Mouse (Mus musculus): Measurements from ENCODE around the gene Grin2b. TPM values are rescaled to one million over a fixed set of nuclear protein-coding genes. Genes with fewer than 3 reads are reported as not detected.
A peak's percentile ranks its signal among the peaks of the same experiment; 100 is the strongest.

Grin2b gene
- polyA plus RNA-seq, 1 experiment from 2014 or later = 87.8 TPM

DNA sequence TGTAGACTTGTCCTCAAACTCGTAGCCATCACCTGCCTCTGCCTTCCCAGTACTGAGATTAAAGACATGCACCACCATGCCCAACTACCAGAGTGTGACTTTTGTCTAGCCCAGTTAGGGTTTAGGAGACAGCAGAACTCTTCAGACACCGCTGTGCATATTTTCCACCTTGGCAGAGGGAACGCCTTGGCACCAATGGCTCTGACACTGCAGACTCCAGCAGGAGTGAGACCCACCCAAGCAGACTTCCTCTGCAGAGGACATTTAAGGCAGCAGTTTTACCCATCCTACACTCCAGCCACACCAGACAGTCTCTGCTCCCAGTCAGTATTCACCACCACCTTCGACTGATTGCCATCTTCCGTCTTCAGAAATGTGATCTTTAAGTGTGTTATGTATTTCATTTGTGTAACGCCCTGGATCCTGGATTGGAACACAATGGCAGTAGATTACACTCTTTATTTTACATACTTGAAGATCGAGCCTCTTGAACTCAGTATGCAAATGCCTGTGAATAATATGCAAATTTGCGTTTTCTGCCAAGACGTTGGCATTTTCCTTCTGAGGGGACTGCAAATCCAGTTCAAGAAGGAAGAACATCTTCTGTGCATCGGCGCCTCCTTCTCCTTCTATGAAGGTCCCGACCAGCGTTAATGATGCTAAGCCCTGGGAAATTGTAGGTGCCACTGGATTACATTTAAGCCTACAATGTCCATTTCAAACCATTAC is 100.8 kb downstream of the Grin2b start:
- no peaks in the 10 kb centered on the region for H3K9me3 ChIP-seq (ENCODE audit: control insufficient read depth, low read length)
- H3K4me2 ChIP-seq (ENCODE audit: low read depth, low read length) = no peak overlapping the region
- no peaks in the 10 kb centered on the region for H3K4me1 ChIP-seq (ENCODE audit: control insufficient read depth, insufficient read depth, low read length)
- H3K27ac ChIP-seq (ENCODE audit: low read depth, low read length) = no peak overlapping the region
- H3K4me3 ChIP-seq (ENCODE audit: low read depth, low read length) = no peak overlapping the region
- H3K36me3 ChIP-seq (ENCODE audit: control insufficient read depth, insufficient read depth, low read length) = no peaks in the 10 kb centered on the region
- 85% methylated on average over 13 of the region's 13 CpGs for WGBS
- ATAC-seq (ENCODE audit: low read depth) = no peak
- no peaks in the 10 kb centered on the region for H3K27me3 ChIP-seq (ENCODE audit: control insufficient read depth, insufficient read depth, low read length)
- H3K9ac ChIP-seq (replicated peaks; ENCODE audit: low read depth, low read length) = no peak overlapping the region

DNA sequence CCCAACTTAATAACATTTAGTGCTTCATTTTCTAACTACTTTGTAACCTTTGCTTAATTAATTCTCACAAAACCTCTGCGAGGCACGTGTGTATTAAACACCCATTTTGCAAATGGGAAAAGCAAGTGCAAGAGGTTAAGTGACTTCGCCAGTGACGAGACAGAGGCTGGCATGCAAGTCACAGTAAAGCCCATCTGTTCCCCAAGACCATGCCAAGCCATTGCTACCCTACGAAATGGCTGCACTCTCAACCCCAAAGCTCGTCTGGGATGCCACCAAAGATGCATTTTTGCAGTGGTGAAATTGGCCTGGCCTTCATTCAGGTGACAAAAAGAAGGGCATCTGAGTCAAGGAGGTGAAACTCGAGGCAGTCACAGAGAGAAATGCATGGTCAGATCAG is 103.2 kb downstream of the Grin2b start:
- no peaks in the 10 kb centered on the region for H3K27me3 ChIP-seq (ENCODE audit: control insufficient read depth, insufficient read depth, low read length)
- WGBS = 78% methylated on average over 7 of the region's 7 CpGs
- H3K4me1 ChIP-seq (ENCODE audit: control insufficient read depth, insufficient read depth, low read length) = no peaks in the 10 kb centered on the region
- no peak overlapping the region for H3K27ac ChIP-seq (ENCODE audit: low read depth, low read length)
- H3K4me2 ChIP-seq (ENCODE audit: low read depth, low read length) = no peak overlapping the region
- H3K9me3 ChIP-seq (ENCODE audit: control insufficient read depth, low read length) = no peaks in the 10 kb centered on the region
- H3K9ac ChIP-seq (replicated peaks; ENCODE audit: low read depth, low read length) = no peak overlapping the region
- no peak for ATAC-seq (ENCODE audit: low read depth)
- H3K4me3 ChIP-seq (ENCODE audit: low read depth, low read length) = no peak overlapping the region
- no peaks in the 10 kb centered on the region for H3K36me3 ChIP-seq (ENCODE audit: control insufficient read depth, insufficient read depth, low read length)

DNA sequence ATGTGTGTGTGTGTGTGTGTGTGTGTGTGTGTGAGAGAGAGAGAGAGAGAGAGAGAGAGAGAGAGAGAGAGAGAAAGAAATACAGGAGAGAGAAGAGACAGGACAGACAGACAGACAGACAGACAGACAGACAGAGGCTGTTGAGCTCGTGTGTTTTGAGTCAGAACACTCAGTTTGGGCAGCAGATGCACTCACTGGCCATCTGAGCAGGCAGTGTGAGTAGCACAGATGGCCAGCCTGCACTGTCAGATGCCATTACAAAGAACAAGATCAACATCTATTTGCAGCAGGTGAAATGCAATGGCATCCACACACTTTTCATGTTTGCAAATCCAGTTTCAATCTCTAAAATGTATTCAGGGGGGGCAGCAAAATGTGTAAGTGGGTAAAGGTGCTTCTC is 120.0 kb downstream of the Grin2b start:
- H3K27ac ChIP-seq (ENCODE audit: low read depth, low read length) = no peak overlapping the region
- no peak for ATAC-seq (ENCODE audit: low read depth)
- no peak overlapping the region for H3K4me3 ChIP-seq (ENCODE audit: low read depth, low read length)
- H3K4me2 ChIP-seq (ENCODE audit: low read depth, low read length) = no peak overlapping the region
- H3K27me3 ChIP-seq (ENCODE audit: control insufficient read depth, insufficient read depth, low read length) = no peaks in the 10 kb centered on the region
- WGBS = 61% methylated on average over 1 of the region's 1 CpGs
- no peaks in the 10 kb centered on the region for H3K9me3 ChIP-seq (ENCODE audit: control insufficient read depth, low read length)
- H3K4me1 ChIP-seq (ENCODE audit: control insufficient read depth, insufficient read depth, low read length) = no peaks in the 10 kb centered on the region
- H3K36me3 ChIP-seq (ENCODE audit: control insufficient read depth, insufficient read depth, low read length) = no peaks in the 10 kb centered on the region
- H3K9ac ChIP-seq (replicated peaks; ENCODE audit: low read depth, low read length) = no peak overlapping the region

DNA sequence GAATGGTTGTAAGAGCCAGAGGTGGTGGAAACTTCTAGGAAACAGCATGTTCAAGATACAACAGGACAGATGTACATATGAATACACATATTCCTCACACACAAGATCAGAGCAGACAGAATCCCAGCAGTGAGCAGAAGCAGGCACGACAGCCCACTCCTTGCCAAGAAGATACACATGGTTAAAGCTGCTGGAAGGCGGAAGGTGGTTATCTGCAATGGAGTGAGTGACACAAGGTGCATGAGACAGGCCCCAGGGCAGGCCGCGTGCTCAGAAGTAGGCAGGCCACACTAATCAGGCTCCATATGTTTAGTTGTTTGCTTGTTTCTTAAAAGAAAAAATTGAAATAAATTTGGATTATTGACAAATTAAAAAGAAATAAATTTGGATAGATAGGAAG is 123.0 kb downstream of the Grin2b start:
- WGBS = 75% methylated on average over 4 of the region's 4 CpGs
- H3K4me3 ChIP-seq (ENCODE audit: low read depth, low read length) = no peak overlapping the region
- no peaks in the 10 kb centered on the region for H3K9me3 ChIP-seq (ENCODE audit: control insufficient read depth, low read length)
- H3K4me2 ChIP-seq (ENCODE audit: low read depth, low read length) = no peak overlapping the region
- no peaks in the 10 kb centered on the region for H3K36me3 ChIP-seq (ENCODE audit: control insufficient read depth, insufficient read depth, low read length)
- no peaks in the 10 kb centered on the region for H3K27me3 ChIP-seq (ENCODE audit: control insufficient read depth, insufficient read depth, low read length)
- no peaks in the 10 kb centered on the region for H3K4me1 ChIP-seq (ENCODE audit: control insufficient read depth, insufficient read depth, low read length)
- H3K9ac ChIP-seq (replicated peaks; ENCODE audit: low read depth, low read length) = no peak overlapping the region
- H3K27ac ChIP-seq (ENCODE audit: low read depth, low read length) = no peak overlapping the region
- no peak for ATAC-seq (ENCODE audit: low read depth)

DNA sequence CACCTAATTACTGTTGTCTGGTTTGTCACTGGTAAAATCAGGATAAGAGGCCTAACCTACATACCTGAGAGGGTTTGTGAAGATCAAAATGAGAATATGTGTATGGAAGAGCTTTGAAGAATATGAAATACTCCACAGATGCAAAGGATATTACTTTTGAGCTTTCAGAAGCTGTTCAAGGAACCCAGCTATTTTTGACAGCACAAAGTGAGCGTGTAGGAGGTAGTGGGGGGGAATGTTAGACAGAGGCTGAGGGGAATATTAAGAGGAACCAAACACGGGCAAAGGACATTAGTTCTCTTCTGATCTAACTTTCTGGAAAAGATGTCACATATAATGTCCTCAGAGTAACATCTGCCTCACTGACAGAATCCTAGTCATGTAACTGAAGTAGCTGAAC is 125.2 kb downstream of the Grin2b start:
- Histone ChIP-seq H3K27ac (ENCODE audit: low read depth, low read length) (no peak overlapping the region), H3K9ac (replicated peaks; ENCODE audit: low read depth, low read length) (no peak overlapping the region), H3K4me3 (ENCODE audit: low read depth, low read length) (no peak overlapping the region), H3K4me1 (ENCODE audit: control insufficient read depth, insufficient read depth, low read length) (no peaks in the 10 kb centered on the region), H3K27me3 (ENCODE audit: control insufficient read depth, insufficient read depth, low read length) (no peaks in the 10 kb centered on the region), H3K4me2 (ENCODE audit: low read depth, low read length) (no peak overlapping the region), H3K36me3 (ENCODE audit: control insufficient read depth, insufficient read depth, low read length) (no peaks in the 10 kb centered on the region), H3K9me3 (ENCODE audit: control insufficient read depth, low read length) (no peaks in the 10 kb centered on the region)
- ATAC-seq (ENCODE audit: low read depth) = no peak
- 87% methylated on average over 2 of the region's 2 CpGs for WGBS

DNA sequence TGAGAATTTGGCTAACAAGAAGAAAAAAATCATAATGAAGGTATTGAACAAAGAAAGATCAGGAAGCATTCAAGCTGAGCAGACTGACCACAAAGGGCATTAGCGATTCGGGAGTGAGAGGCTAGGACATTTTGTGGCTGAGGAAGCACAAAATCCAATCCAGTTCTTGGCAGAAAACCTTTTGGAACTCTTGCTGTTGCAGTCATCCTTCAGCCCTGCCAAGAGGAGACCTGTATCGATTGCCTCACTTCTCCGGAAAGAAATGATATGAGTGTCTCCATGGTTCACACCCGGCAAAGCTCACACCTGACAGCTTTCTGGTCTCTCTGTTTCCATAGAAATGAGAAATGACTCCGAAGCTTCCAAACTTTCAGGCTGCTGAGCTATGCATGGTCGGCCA is 127.2 kb downstream of the Grin2b start:
- Histone ChIP-seq H3K9ac (replicated peaks; ENCODE audit: low read depth, low read length) (no peak overlapping the region), H3K4me1 (ENCODE audit: control insufficient read depth, insufficient read depth, low read length) (no peaks in the 10 kb centered on the region), H3K36me3 (ENCODE audit: control insufficient read depth, insufficient read depth, low read length) (no peaks in the 10 kb centered on the region), H3K27me3 (ENCODE audit: control insufficient read depth, insufficient read depth, low read length) (no peaks in the 10 kb centered on the region), H3K4me3 (ENCODE audit: low read depth, low read length) (no peak overlapping the region), H3K27ac (ENCODE audit: low read depth, low read length) (no peak overlapping the region), H3K4me2 (ENCODE audit: low read depth, low read length) (no peak overlapping the region), H3K9me3 (ENCODE audit: control insufficient read depth, low read length) (no peaks in the 10 kb centered on the region)
- ATAC-seq (ENCODE audit: low read depth) = no peak
- WGBS = 84% methylated on average over 7 of the region's 7 CpGs

DNA sequence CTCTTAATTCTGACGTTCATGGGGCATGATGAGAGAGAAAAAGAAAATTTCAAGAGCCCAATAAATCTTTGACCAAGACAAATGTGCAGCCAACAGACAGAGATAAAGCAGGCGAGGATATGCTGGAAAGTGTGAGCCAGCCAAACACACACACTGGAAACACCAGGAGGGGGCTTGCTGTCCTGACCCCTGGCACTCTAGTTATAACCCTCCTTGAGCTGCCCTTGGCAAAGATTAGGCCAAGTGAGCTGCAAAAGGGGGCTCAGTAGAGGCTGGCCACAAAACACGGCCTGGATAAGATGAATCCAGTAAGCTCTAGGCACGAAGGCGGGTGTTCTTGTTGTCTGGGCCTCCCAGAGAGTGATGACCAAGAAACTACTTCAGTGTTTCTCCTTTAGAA is 128.8 kb downstream of the Grin2b start:
- Histone ChIP-seq H3K4me3 (ENCODE audit: low read depth, low read length) (no peak overlapping the region), H3K36me3 (ENCODE audit: control insufficient read depth, insufficient read depth, low read length) (no peaks in the 10 kb centered on the region), H3K4me1 (ENCODE audit: control insufficient read depth, insufficient read depth, low read length) (no peaks in the 10 kb centered on the region), H3K9ac (replicated peaks; ENCODE audit: low read depth, low read length) (no peak overlapping the region), H3K27me3 (ENCODE audit: control insufficient read depth, insufficient read depth, low read length) (no peaks in the 10 kb centered on the region), H3K9me3 (ENCODE audit: control insufficient read depth, low read length) (no peaks in the 10 kb centered on the region), H3K4me2 (ENCODE audit: low read depth, low read length) (no peak overlapping the region), H3K27ac (ENCODE audit: low read depth, low read length) (no peak overlapping the region)
- 73% methylated on average over 5 of the region's 5 CpGs for WGBS
- ATAC-seq (ENCODE audit: low read depth) = no peak

DNA sequence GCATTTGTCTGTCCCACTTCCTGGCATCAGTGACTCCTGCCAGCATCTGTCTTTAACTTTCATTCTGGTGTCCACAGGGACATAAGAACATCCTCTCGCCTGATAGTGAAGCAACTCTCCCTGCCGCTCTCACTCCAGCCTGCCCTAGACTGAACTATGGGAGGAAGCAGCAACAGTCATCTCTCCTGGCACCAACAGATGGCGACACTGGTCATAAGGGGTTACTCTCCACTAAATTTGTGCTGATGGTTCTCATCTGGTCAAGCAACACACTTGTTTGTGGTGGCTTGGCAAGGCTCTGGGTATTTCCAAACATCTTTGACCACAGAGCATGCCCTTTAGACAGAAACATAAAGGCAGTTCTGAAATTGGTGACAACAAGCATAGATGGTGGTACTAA is 130.9 kb downstream of the Grin2b start:
- 79% methylated on average over 3 of the region's 3 CpGs for WGBS
- Histone ChIP-seq H3K27ac (ENCODE audit: low read depth, low read length) (no peak overlapping the region), H3K4me2 (ENCODE audit: low read depth, low read length) (no peak overlapping the region), H3K9ac (replicated peaks; ENCODE audit: low read depth, low read length) (no peak overlapping the region), H3K4me1 (ENCODE audit: control insufficient read depth, insufficient read depth, low read length) (no peaks in the 10 kb centered on the region), H3K9me3 (ENCODE audit: control insufficient read depth, low read length) (no peaks in the 10 kb centered on the region), H3K36me3 (ENCODE audit: control insufficient read depth, insufficient read depth, low read length) (no peaks in the 10 kb centered on the region), H3K27me3 (ENCODE audit: control insufficient read depth, insufficient read depth, low read length) (no peaks in the 10 kb centered on the region), H3K4me3 (ENCODE audit: low read depth, low read length) (no peak overlapping the region)
- no peak for ATAC-seq (ENCODE audit: low read depth)

DNA sequence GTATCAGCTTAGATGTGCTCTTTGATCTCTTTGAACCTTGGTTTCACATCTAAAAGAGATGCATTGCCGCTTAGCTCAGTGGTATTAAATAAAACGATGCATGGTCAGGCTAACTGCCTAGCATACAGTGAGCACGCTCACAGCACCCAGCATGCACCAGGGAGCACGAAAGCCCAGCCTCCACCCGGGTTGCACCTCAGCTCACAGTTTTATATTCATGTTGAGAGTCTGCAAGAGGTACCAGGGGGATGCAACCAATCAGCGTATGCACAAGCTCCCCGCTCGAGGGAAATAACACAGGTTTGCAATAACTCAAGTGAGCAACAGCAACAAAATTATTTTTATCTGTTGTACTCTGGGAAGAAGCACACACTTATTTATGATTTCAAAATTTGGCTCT is 131.5 kb downstream of the Grin2b start:
- Histone ChIP-seq H3K27ac (ENCODE audit: low read depth, low read length) (no peak overlapping the region; the same call in 1 of the 2 replicates), H3K9me3 (ENCODE audit: control insufficient read depth, low read length) (no peaks in the 10 kb centered on the region), H3K4me2 (ENCODE audit: low read depth, low read length) (no peak overlapping the region), H3K36me3 (ENCODE audit: control insufficient read depth, insufficient read depth, low read length) (no peaks in the 10 kb centered on the region), H3K4me3 (ENCODE audit: low read depth, low read length) (no peak overlapping the region), H3K4me1 (ENCODE audit: control insufficient read depth, insufficient read depth, low read length) (no peaks in the 10 kb centered on the region), H3K9ac (replicated peaks; ENCODE audit: low read depth, low read length) (no peak overlapping the region), H3K27me3 (ENCODE audit: control insufficient read depth, insufficient read depth, low read length) (no peaks in the 10 kb centered on the region)
- ATAC-seq (ENCODE audit: low read depth) = peak; percentile 78; the same call in 1 of the 2 replicates
- WGBS = 74% methylated on average over 8 of the region's 8 CpGs

Data from neural tube, embryonic 14.5 days (tissue).